In the genomic region with DNA sequence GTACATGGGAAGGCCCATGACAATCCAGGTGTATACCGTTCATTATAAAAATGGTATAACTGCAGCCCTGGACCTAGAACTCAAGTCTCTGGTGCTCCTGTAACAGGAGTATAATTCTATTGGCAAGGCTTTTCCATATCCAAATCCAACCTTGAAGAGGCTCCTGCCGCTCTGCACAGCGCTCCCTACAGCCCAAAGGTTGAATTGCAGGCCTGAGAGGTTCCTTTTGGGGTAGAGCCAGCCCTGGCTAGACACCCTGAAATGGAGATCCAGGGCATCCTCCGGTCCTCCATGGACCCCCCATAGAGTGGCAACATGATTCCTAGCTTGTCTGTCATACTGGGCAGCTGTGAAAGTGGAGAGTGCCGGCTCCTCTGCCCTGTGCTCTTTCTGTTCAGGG, we compare ENCODE assay signal across 10 mouse cellular contexts. TPM values are rescaled to one million over a fixed set of nuclear protein-coding genes. Genes with fewer than 3 reads are reported as not detected.
DNase-seq lines count a peak whose midpoint lies in the region; ATAC-seq and TF ChIP-seq lines count a peak whose summit lies in the region.
"Had no signal": no experiment of that assay in that cellular context is flagged by ENCODE, and none has a peak within 500 bp of the region (broad histone marks: within the 10 kb centered on the region; RNA-seq: fewer than 3 reads in every experiment).

No protein-coding gene starts in this region.

- no peak for ATAC-seq in heart, embryonic 14.5 days (ENCODE audit: insufficient number of reproducible peaks, insufficient read depth, low FRiP score, low read depth)
- ATAC-seq in hindbrain, embryonic 11.5 days (ENCODE audit: low FRiP score) = 0 out of 2 replicates have a peak, but pooled peaks have one; percentile 17
- ATAC-seq in midbrain, embryonic 14.5 days (ENCODE audit: low FRiP score, low TSS enrichment) = no peak
- ATAC-seq: Patski had no signal

- H3K79me2 ChIP-seq in MEL (ENCODE audit: control insufficient read depth, insufficient read depth, low read length, poor library complexity) = no peaks in the 10 kb centered on the region

- TF ChIP-seq EP300 in MEL (IDR thresholded peaks at IDR 0.05; ENCODE audit: low read depth in 1 of 2, low read length in 2 of 2) = no peak

- no peak for DNase-seq in heart, postnatal 10 days
- DNase-seq in MEL (ENCODE audit: low read depth, low spot score) = peak; percentile 24
- peak; percentile 74 for DNase-seq in hindbrain, embryonic 11.5 days (ENCODE audit: low spot score)
- no peak for DNase-seq in midbrain, embryonic 14.5 days
- no peak for DNase-seq in left cerebral cortex, adult 8-10 months (ENCODE audit: low spot score in 2 of 2)
- no peak for DNase-seq in left cerebral cortex, postnatal 36 days (ENCODE audit: low spot score in 2 of 2)
- DNase-seq in frontal cortex, postnatal 25 days (ENCODE audit: low spot score in 2 of 2) = no peak
- DNase-seq: kidney, adult 11 months had no signal

- no peak overlapping the region for H3K9ac ChIP-seq in heart, embryonic 14.5 days (ENCODE audit: low read length)
- H3K9ac ChIP-seq in MEL (ENCODE audit: control insufficient read depth, low read depth, low read length, poor library complexity, severe bottlenecking) = no peak overlapping the region
- H3K9ac ChIP-seq in hindbrain, embryonic 11.5 days (ENCODE audit: low read depth, low read length) = no peak overlapping the region
- peak overlapping the region; percentile 24; the same call in 1 of the 2 replicates for H3K9ac ChIP-seq in midbrain, embryonic 14.5 days (replicated peaks; ENCODE audit: low read length)

- H3K36me3 ChIP-seq in heart, embryonic 14.5 days (ENCODE audit: control insufficient read depth, insufficient read depth, low read length) = no peaks in the 10 kb centered on the region
- no peaks in the 10 kb centered on the region for H3K36me3 ChIP-seq in MEL (ENCODE audit: control insufficient read depth in 1 of 2, insufficient read depth in 2 of 2, low read length in 2 of 2)
- no peaks in the 10 kb centered on the region for H3K36me3 ChIP-seq in hindbrain, embryonic 11.5 days (ENCODE audit: control insufficient read depth, insufficient read depth, low read length)
- no peaks in the 10 kb centered on the region for H3K36me3 ChIP-seq in midbrain, embryonic 14.5 days (ENCODE audit: control insufficient read depth, insufficient read depth, low read length)

- H3K4me3 ChIP-seq in heart, embryonic 14.5 days (ENCODE audit: control insufficient read depth in 1 of 2, insufficient read depth in 1 of 2, low read depth in 1 of 2, low read length in 2 of 2) = no peak overlapping the region
- no peak overlapping the region for H3K4me3 ChIP-seq in MEL (ENCODE audit: control insufficient read depth in 1 of 2, insufficient read depth in 1 of 2, low read depth in 2 of 2, low read length in 2 of 2)
- H3K4me3 ChIP-seq in hindbrain, embryonic 11.5 days (ENCODE audit: low read depth, low read length) = no peak overlapping the region
- H3K4me3 ChIP-seq in midbrain, embryonic 14.5 days (replicated peaks; ENCODE audit: low read depth, low read length) = no peak overlapping the region

- H3K4me2 ChIP-seq in heart, embryonic 14.5 days (ENCODE audit: low read length) = peak overlapping the region; percentile 44; the same call in 1 of the 2 replicates
- peak overlapping the region; percentile 1; the same call in 1 of the 2 replicates for H3K4me2 ChIP-seq in hindbrain, embryonic 11.5 days (replicated peaks; ENCODE audit: low read depth, low read length)
- H3K4me2 ChIP-seq in midbrain, embryonic 14.5 days (ENCODE audit: low read length) = peak overlapping the region; percentile 23; the same call in 1 of the 2 replicates

- peaks cover 0 to 2% of the 10 kb centered on the region in 2 experiments; a peak in 1 of 4 replicates for H3K4me1 ChIP-seq in heart, embryonic 14.5 days (ENCODE audit: control insufficient read depth in 2 of 2, insufficient read depth in 2 of 2, low read length in 2 of 2)
- no peaks in the 10 kb centered on the region for H3K4me1 ChIP-seq in MEL (ENCODE audit: control insufficient read depth in 1 of 2, insufficient read depth in 2 of 2, low read length in 2 of 2)
- H3K4me1 ChIP-seq in hindbrain, embryonic 11.5 days (replicated peaks; ENCODE audit: control insufficient read depth, insufficient read depth, low read length) = peaks cover 10% of the 10 kb centered on the region; the same call in 1 of the 2 replicates
- H3K4me1 ChIP-seq in midbrain, embryonic 14.5 days (ENCODE audit: control insufficient read depth, insufficient read depth, low read length) = peaks cover 29% of the 10 kb centered on the region

- TF ChIP-seq POLR2A in MEL (IDR thresholded peaks at IDR 0.05; ENCODE audit: control insufficient read depth in 1 of 2, insufficient read depth in 1 of 2, low read depth in 1 of 2, low read length in 2 of 2, poor library complexity in 1 of 2) = no peak

- 36% methylated on average over 5 of the region's 5 CpGs for WGBS in heart, embryonic 14.5 days
- 31% methylated on average over 5 of the region's 5 CpGs for WGBS in hindbrain, embryonic 11.5 days
- WGBS in midbrain, embryonic 14.5 days = 36% methylated on average over 5 of the region's 5 CpGs

- peak; percentile 39 to 54 (median 47) for TF ChIP-seq CTCF in MEL (IDR thresholded peaks at IDR 0.05 in 2 of 3, conservative IDR thresholded peaks at IDR 0.05 in 1 of 3; ENCODE audit: control insufficient read depth in 1 of 3, insufficient read depth in 1 of 3, low read depth in 2 of 3, low read length in 3 of 3, poor library complexity in 1 of 3, severe bottlenecking in 1 of 3)

- intact Hi-C loops in heart, postnatal 10 days (cut with DNase I) = no loop called here
- intact Hi-C loops in left cerebral cortex, postnatal 36 days (cut with DNase I) = no loop called here

- peaks cover 7% of the 10 kb centered on the region; the same call in 1 of the 2 replicates for H3K27me3 ChIP-seq in heart, embryonic 14.5 days (ENCODE audit: control insufficient read depth, insufficient read depth, low read length)
- H3K27me3 ChIP-seq in MEL (ENCODE audit: control insufficient read depth in 1 of 2, insufficient read depth in 2 of 2, low read length in 2 of 2) = peaks cover 0 to 4% of the 10 kb centered on the region in 2 experiments; a peak in 2 of 4 replicates
- H3K27me3 ChIP-seq in hindbrain, embryonic 11.5 days (ENCODE audit: control insufficient read depth, insufficient read depth, low read length) = no peaks in the 10 kb centered on the region
- no peaks in the 10 kb centered on the region for H3K27me3 ChIP-seq in midbrain, embryonic 14.5 days (ENCODE audit: control insufficient read depth, insufficient read depth, low read length)

- H3K9me3 ChIP-seq in heart, embryonic 14.5 days (ENCODE audit: control insufficient read depth, low read length) = no peaks in the 10 kb centered on the region
- no peaks in the 10 kb centered on the region for H3K9me3 ChIP-seq in MEL (replicated peaks; ENCODE audit: insufficient read depth, low read length)
- H3K9me3 ChIP-seq in hindbrain, embryonic 11.5 days (ENCODE audit: control insufficient read depth, low read length) = no peaks in the 10 kb centered on the region
- H3K9me3 ChIP-seq in midbrain, embryonic 14.5 days (ENCODE audit: control insufficient read depth, low read length) = no peaks in the 10 kb centered on the region

- H3K27ac ChIP-seq in heart, embryonic 14.5 days (replicated peaks in 1 of 2; ENCODE audit: control insufficient read depth in 1 of 2, insufficient read depth in 1 of 2, low read depth in 2 of 2, low read length in 2 of 2) = no peak overlapping the region
- H3K27ac ChIP-seq in MEL (ENCODE audit: control insufficient read depth, low read depth, low read length) = no peak overlapping the region
- peak overlapping the region; percentile 6; the same call in 1 of the 2 replicates for H3K27ac ChIP-seq in hindbrain, embryonic 11.5 days (ENCODE audit: low read depth, low read length)
- peak overlapping the region; percentile 79 for H3K27ac ChIP-seq in midbrain, embryonic 14.5 days (replicated peaks; ENCODE audit: low read depth, low read length)

- no peak for TF ChIP-seq RAD21 in MEL (IDR thresholded peaks at IDR 0.05; ENCODE audit: low read depth, low read length)

TF ChIP-seq in MEL, 35 proteins besides CTCF, POLR2A, EP300 and RAD21:
- TF ChIP-seq ZC3H11A (IDR thresholded peaks at IDR 0.05; ENCODE audit: low read depth, low read length) (no peak), TAL1 (IDR thresholded peaks at IDR 0.05; ENCODE audit: low read length) (no peak), MAX (IDR thresholded peaks at IDR 0.05; ENCODE audit: low read length) (no peak), MYB (IDR thresholded peaks at IDR 0.05; ENCODE audit: low read depth, low read length) (no peak)

RNA-seq across cellular contexts. Expression of gene Tmem115, which starts 54.8 kb away (rescaled TPM):
- 38.6 and 39.7 TPM in 2 replicates for polyA plus RNA-seq in heart, embryonic 14.5 days (2014; fragmentation: Nextera tagmentation; extraction: Ambion mirVana)
- 10 to 100 TPM; 25.0 to 26.5 TPM for total RNA-seq in heart, postnatal 10 days (2021)
- 26.0 and 34.6 TPM in 2 replicates for total RNA-seq in MEL (2012; rRNA removed)
- polyA plus RNA-seq in MEL (2012; ENCODE audit: insufficient read depth in 1 of 2, insufficient read length in 2 of 2, low read depth in 1 of 2, low replicate concordance in 2 of 2, missing spikeins in 1 of 2) = 10 to 100 TPM in 1 of 2 experiments, not detected in 1; 39.3 TPM
- polyA plus RNA-seq in hindbrain, embryonic 11.5 days (2014; fragmentation: Nextera tagmentation; extraction: Ambion mirVana) = 38.8 and 46.5 TPM in 2 replicates
- 50.9 and 51.7 TPM in 2 replicates for polyA plus RNA-seq in midbrain, embryonic 14.5 days (2014; fragmentation: Nextera tagmentation; extraction: Ambion mirVana)
- 10 to 100 TPM; 36.2 to 37.2 (median 36.9) TPM for total RNA-seq in left cerebral cortex, adult 8-10 months (2022)
- total RNA-seq in left cerebral cortex, postnatal 36 days (2021) = 10 to 100 TPM; 34.7 to 39.6 TPM

Comparison
In these comparisons a context has a peak if more than half of its experiments do, and no peak if none do; other contexts are left out.
1. H3K27ac ChIP-seq: peak in hindbrain, embryonic 11.5 days (single experiment) and midbrain, embryonic 14.5 days (single experiment); none in heart, embryonic 14.5 days (0 of 2) and MEL (single experiment).
2. DNase-seq: peak in MEL (single experiment) and hindbrain, embryonic 11.5 days (single experiment); none in heart, postnatal 10 days (0 of 2), midbrain, embryonic 14.5 days (single experiment), left cerebral cortex, adult 8-10 months (0 of 2), left cerebral cortex, postnatal 36 days (0 of 2) and frontal cortex, postnatal 25 days (0 of 2).
3. Peak in every context shown above with its lines, with median percentiles within 50 percentile points of each other: H3K4me2 ChIP-seq.